Mouse (Mus musculus): Measurements from ENCODE around the gene Tubgcp5.

Gene Tubgcp5

GRCm38 (mm10) chr7:55852787-55853186, 58.8 kb downstream of the Tubgcp5 start:
- DNase-seq (ENCODE audit: low spot score in 2 of 2) = no peak

DNA sequence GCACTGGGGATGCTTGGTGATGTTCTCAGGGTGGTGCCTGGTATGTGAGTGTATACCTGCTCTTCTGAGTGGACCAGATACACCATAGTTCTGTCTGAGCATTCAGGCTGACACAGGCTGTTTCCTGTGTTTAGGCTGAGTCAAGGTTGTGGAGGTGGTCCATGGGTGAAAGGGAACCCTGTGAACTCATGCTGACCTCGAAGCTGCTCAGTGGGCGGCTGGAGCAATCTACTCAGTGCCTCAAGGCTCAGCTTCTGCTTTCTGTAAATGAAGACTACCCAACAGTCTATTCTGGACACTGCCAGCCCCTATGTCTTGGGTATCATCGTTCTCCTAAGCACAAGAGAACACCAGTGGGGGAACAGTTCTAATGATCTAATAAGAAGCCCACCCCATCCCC, 61.6 kb downstream of the Tubgcp5 start:
- no peak for DNase-seq (ENCODE audit: low spot score in 2 of 2)

GRCm38 (mm10) chr7:55856741-55857140, 62.8 kb downstream of the Tubgcp5 start:
- DNase-seq (ENCODE audit: low spot score in 2 of 2) = no peak

DNA sequence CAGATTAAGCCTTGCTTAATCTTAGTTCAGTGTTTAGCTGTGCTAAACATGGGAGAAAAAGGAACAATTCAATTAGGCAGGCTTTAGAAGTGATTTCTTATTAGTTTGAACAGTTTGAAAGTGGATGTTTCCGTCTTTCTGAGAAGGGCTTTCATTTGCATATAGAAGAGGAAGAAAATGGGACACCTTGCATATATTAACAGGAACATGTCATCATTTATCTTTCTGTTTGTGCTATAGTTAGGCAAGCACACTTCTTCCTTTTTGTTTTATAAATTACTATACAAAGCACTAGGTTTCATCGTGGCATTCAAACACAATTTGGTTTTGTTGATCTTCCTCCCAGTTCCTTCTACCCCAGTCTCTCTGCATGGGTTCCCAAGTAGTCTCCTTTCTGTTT, 63.8 kb downstream of the Tubgcp5 start:
- no peak for DNase-seq (ENCODE audit: low spot score in 2 of 2)

- DNase-seq (ENCODE audit: low spot score in 2 of 2) = no peak
These were observed 65.0 kb downstream of the Tubgcp5 start for GRCm38 (mm10) chr7:55858836-55859517.

- DNase-seq (ENCODE audit: low spot score in 2 of 2) = peak in 1 of 2 experiments; percentile 10
These were observed 65.5 kb downstream of the Tubgcp5 start for GRCm38 (mm10) chr7:55859518-55859872.

DNA sequence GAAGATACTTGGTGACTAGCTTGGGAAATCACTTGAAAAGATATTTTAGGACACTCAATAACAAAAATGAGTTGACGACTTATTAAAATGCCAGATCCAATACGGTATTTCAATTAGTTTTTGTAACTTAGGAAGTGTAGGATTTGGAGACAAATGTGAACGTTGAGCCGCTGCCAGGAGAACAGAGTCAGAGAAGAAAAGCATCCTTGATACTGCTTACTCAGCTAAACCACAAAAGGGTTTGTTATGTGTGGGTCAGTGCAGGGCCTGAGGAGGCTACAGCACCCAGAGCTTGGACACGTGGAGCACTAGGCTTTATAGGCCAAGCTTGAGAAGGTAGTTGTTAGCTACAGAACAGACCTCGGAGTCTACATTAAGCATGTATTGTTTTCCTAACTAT, 66.0 kb downstream of the Tubgcp5 start:
- no peak for DNase-seq (ENCODE audit: low spot score in 2 of 2)

GRCm38 (mm10) chr7:55861175-55861574, 67.2 kb downstream of the Tubgcp5 start:
- no peak for DNase-seq (ENCODE audit: low spot score in 2 of 2)

DNA sequence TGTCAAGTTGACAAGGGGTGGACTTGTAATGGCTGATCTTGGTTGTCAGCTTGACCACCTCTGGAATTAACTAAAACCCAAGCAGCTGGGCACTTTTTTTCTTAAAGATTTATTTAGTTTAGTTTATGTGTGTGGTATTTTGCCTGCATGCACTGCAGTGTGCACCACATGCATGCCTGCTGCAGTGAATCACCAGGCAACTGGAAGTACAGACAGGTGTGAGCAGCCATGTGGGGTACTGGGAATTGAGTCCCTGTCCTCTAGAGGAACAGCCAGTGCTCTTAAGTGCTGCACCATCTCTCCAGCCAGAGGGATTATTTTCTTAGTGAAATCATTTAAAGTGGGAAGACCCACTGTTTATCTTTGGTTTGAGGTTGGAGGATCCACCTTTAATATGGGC, 71.1 kb downstream of the Tubgcp5 start:
- DNase-seq (ENCODE audit: low spot score in 2 of 2) = no peak

DNA sequence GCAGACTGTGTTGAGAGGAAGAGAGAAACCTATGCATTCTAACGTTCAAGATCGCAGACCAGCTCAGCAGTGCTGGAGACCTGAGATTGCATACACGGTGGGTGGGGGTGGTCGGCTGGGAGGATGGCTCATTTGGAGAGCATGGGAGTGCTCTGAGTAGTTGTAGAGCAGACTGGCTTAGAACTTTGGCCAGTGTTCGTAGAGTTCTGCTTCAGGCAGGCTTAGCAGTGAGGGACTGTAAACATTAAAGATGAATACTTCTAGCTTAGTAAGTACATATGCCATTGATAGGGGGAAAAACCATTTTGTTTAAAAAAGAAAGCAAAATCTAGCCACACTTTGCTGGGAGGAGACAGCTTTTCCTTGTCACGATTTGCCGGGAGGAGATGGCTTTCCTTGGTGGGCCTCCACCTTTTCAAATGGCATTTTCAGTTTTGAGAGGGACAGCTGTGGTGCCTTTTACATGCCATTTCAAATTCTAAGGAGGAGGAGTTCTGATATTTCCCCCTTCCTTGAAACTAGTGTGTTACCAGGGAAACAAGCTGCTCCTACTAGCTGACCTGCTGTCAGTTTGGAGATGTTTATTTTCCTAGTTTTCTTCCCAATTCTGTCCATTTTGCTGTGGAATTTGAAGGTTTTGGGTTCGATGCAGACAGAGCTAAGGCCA, 71.9 kb downstream of the Tubgcp5 start:
- DNase-seq (ENCODE audit: low spot score in 2 of 2) = no peak

GRCm38 (mm10) chr7:55868247-55868646, 74.3 kb downstream of the Tubgcp5 start:
- DNase-seq (ENCODE audit: low spot score in 2 of 2) = no peak

- DNase-seq (ENCODE audit: low spot score in 2 of 2) = no peak
These were observed 75.3 kb downstream of the Tubgcp5 start for GRCm38 (mm10) chr7:55869220-55869619.

DNA sequence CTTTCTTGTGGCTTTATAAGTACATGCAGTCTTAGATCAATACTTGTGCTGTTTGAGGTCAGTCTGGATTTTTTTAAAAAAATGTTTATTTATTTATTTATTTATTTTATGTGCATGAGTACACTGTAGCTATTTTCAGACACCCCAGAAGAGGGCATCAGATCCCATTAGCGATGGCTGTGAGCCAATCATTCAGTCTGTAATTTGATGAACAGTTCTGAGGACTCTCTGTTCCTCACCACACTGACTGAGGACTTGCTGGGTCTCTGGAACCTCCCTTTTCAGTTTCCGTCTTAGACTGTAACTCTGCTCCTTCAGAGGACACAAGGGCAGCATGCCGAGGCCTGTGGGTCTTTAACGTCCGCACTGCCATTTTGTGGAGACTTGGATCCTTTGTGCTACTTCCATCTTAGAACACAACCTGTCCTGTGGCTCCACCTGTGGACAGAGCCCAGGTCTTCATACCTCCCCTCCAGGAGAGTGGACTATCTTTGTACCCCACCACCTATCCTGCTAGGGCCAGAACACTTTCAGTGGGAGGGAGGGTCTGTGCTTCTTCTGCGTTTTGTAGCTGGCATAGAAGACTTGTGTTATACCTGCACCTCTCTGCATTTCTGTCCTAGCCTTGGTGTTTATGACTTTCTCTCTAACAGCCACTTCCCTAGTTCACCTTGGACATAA, 76.5 kb downstream of the Tubgcp5 start:
- DNase-seq (ENCODE audit: low spot score in 2 of 2) = no peak

GRCm38 (mm10) chr7:55871476-55871875, 77.5 kb downstream of the Tubgcp5 start:
- no peak for DNase-seq (ENCODE audit: low spot score in 2 of 2)

- no peak for DNase-seq (ENCODE audit: low spot score in 2 of 2)
These were observed 80.7 kb downstream of the Tubgcp5 start for GRCm38 (mm10) chr7:55874703-55875102.

DNA sequence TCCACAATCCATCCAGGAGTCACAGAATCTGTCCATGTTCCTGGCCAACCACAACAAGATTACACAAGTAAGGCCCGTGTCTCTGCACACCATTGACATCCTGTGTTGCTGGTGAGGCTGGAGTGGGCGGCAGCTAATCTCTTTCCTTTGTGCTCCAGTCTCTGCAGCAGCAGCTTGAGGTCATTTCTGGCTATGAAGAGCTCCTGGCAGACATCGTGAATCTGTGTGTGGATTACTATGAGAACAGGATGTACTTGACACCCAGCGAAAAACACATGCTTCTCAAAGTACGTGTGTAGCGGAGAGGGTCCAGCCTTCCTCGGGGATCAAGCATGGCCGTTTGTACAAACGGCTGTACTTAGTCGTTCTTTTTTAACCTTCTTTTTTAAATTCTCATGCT, 83.8 kb downstream of the Tubgcp5 start:
- peak in 1 of 2 experiments; percentile 43 for DNase-seq (ENCODE audit: low spot score in 2 of 2)

DNA sequence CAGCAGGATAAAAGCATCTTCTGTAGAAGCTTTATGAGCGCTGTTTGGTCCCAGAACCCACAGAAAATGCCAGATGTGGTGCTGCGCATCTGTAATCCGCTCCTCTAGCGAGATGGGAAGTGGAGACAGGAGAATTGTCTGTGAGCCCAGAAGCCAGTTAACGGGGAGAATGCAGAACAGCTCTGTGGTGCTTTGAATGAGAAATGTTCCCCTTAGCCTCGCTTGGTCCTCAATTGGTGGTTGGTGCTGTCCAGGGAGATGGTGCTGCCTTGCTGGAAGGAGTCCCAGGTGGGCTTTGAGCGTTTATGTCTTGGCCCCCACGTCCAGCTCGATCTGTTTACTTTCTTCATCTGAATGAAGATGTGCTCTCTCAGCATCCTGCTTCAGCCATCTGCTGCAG, 86.9 kb downstream of the Tubgcp5 start:
- no peak for DNase-seq (ENCODE audit: low spot score in 2 of 2)

Data from urinary bladder, adult 18-20 months (tissue).